8 mouse cellular contexts compared by ENCODE assay signal in the genomic region with DNA sequence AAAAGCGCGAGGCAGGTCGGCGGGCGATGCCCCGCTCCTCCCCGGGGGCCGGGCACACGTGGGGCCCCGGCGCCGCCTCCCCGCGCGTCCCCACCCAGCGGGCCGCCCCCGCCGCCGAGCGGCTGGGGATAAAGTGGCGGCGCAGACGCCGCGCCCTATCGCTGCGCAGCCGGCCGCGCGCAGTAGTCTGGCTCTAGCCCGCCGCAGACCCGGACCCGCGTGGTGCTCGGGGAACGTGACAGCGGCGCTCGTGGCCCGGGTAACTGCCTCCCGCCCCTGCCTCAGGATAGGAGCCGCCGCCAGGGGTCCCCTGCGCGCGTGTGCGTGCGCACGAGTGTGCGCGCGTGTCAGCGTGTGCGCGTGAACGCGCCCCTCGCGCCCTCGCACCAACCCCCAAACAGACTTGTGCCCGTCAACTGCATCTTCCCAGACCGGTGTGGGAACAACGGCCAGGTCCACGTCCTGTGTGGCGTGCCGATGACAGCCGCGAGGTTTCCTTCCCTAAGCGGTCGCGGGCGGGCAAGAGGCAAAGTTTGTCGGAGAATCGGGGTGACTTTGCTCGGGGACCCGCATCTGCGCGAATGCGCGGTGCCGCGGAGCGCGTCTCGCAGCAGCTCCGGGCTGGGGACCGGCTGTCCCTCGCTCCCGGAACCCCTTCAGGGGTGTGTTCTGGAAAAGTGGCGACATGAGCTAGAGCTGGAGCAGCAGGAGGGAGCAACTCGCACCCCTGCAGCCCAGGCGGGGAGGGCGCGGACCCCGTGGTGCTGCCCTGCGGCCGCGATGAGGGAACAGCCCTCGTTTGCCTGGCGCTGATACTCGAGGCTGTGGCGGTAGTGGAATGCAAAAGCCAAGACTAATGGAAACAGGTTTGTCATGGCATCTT. TPM values are rescaled to one million over a fixed set of nuclear protein-coding genes. Genes with fewer than 3 reads are reported as not detected.
DNase-seq lines count a peak whose midpoint lies in the region; ATAC-seq lines count a peak whose summit lies in the region.

TSS of gene Mgll (plus strand) at position 100 of the 883 bp plus-strand sequence.

- H3K27ac ChIP-seq in embryonic facial prominence, embryonic 13.5 days, result peak within 1 kb of the TSS; percentile 71

- peak; percentile 70 for ATAC-seq in embryonic facial prominence, embryonic 13.5 days (ENCODE audit: insufficient number of reproducible peaks, insufficient read depth, low FRiP score, low TSS enrichment, low read depth)
- peak; percentile 64 for ATAC-seq in megakaryocyte-erythroid progenitor cell, adult 5-6 weeks (replicated peaks; ENCODE audit: low FRiP score, low TSS enrichment, poor library complexity, severe bottlenecking)

- peak within 1 kb of the TSS; percentile 77 for H3K9ac ChIP-seq in embryonic facial prominence, embryonic 13.5 days

- no peaks in the 10 kb centered on the region for H3K36me3 ChIP-seq in embryonic facial prominence, embryonic 13.5 days

- DNase-seq in ovary, postnatal 36 days (ENCODE audit: low spot score), result peak; percentile 60
- DNase-seq in ovary, postnatal 14 days (ENCODE audit: low spot score), result no peak
- peak; percentile 98 for DNase-seq in heart, adult 11 months
- DNase-seq in kidney, adult 11 months, result peak; percentile 70
- peak; percentile 86 for DNase-seq in left cerebral cortex, postnatal 36 days (ENCODE audit: low spot score in 2 of 2)
- DNase-seq in spleen, adult 18-20 months, result peak; percentile 43 to 53

- intact Hi-C loops in left cerebral cortex, postnatal 36 days (cut with DNase I), result loop anchor here (5.0 kb wide), 4 partner anchors 38 to 137 kb away; no protein-coding TSS in a partner anchor

- peak within 1 kb of the TSS; percentile 90 for H3K4me2 ChIP-seq in embryonic facial prominence, embryonic 13.5 days

- under 1% methylated on average over 105 of the region's 105 CpGs for WGBS in embryonic facial prominence, embryonic 13.5 days

- H3K9me3 ChIP-seq in embryonic facial prominence, embryonic 13.5 days, result no peaks in the 10 kb centered on the region

- H3K4me3 ChIP-seq in embryonic facial prominence, embryonic 13.5 days, result peak within 1 kb of the TSS; percentile 67

- peaks cover 29% of the 10 kb centered on the region for H3K27me3 ChIP-seq in embryonic facial prominence, embryonic 13.5 days

- peaks cover 28% of the 10 kb centered on the region for H3K4me1 ChIP-seq in embryonic facial prominence, embryonic 13.5 days

RNA-seq across cellular contexts. Expression of gene Mgll, which starts in this region (rescaled TPM):
- 19.1 and 19.7 TPM in 2 replicates for polyA plus RNA-seq in embryonic facial prominence, embryonic 13.5 days (2015; fragmentation: Nextera tagmentation; extraction: Ambion mirVana)
- total RNA-seq in left cerebral cortex, postnatal 36 days (2021), result 100 to 1,000 TPM; 193 to 231 TPM
- total RNA-seq in megakaryocyte-erythroid progenitor cell, adult 5-6 weeks (2014; fragmentation: Nextera tagmentation), result 17.9 and 19.1 TPM in 2 replicates
- total RNA-seq in megakaryocyte-erythroid progenitor cell, adult 5-6 weeks (2017), result 8.9 and 9.3 TPM in 2 replicates

Comparison
In these comparisons a context has a peak if more than half of its experiments do, and no peak if none do; other contexts are left out.
1. RNA of gene Mgll (total RNA-seq): 193 to 231 TPM in left cerebral cortex, postnatal 36 days; 8.9 to 19.1 TPM in megakaryocyte-erythroid progenitor cell, adult 5-6 weeks; every median in the first group is over 4 times any median in the second.